Mouse (Mus musculus) adipocyte (in vitro differentiated cells): Measurements from ENCODE around the gene Zfr.
"Not testable (repeated sequence)": the region's sequence is repeated elsewhere in the genome, so short reads cannot be mapped to it uniquely, and the experiment has no call there.

Experiments
- DNase-seq: peaks from one replicate; pipeline ENCODE4 v3.0.0-alpha.2; 2016; ENCODE audit warnings: low spot score

The Zfr gene

DNA sequence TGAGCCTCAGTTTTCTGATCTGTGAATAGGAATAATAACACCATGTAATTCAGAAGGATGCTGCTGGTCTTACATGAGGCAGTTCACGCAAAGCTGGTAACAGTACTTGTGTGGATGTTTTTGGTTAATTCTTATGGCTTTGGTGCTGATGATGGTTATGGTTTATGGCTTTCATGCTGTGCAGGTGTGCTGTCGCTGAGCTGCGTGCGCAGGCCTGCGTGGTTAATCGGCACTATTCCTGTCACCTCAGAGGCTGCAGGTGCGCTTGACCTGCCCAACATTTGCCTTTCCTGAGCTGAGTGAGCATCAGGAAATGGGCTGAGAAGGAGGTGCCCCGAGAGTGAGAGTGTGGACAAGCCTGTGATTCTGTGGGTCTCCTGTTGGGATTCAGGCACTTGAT is 98.5 kb downstream of the Zfr start:
- DNase-seq: no peak

DNA sequence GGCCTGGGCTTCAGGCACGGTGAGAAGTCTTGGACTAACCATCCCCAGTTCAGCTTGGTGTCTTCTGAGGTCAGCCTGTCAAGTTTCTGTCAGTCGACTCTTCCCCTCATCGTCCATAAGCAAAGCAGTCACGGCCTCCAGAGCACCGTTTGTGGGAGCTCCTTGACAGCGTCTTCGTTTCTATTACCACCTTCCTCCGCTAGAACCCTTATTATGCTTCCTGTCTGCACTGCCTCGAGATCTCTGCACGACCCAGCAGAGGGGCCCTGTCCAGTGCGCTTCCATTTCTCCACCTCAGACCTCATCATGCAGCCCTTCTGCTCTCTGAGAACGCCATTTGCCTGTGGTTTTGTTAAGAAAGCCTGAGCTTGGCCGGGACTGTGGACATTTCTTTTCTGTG is 99.2 kb downstream of the Zfr start:
- DNase-seq: no peak

DNA sequence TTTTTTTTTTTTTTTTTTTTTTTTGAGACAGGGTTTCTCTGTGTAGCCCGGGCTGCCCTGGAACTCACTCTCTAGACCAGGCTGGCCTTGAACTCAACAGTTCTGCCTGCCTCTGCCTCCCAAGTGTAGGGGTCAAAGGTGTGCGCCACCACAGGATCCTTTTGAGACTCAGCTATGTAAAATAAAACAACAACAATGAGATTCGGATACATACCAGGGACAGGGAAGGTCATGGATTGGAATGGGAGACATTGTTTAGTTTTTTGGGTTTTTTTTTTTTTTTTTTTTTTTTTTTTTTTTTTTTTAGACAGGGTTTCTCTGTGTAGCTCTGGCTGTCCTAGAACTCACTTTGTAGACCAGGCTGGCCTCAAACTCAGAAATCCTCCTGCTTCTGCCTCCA is 99.7 kb downstream of the Zfr start:
- not testable (repeated sequence) for DNase-seq

DNA sequence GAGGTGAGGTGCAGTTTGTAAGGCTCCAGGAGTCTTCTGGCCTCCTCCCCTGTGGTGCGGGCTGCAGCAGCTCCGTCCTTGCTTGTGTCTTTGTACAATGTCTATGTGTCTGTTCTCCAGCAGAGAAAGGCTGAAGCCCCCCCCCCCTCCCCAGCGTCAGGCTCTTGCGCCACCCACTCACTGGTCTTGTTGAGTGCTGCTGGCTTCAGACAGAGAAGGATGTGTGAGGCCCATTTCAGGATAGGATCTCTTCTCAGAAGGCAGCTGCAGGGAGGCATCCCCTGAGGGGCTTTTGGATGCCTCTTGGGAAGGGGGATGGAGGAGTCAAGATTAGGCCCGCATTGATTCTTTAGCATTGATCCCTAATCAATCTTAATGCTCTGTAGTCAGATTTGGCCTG is 100.2 kb downstream of the Zfr start:
- no peak for DNase-seq

DNA sequence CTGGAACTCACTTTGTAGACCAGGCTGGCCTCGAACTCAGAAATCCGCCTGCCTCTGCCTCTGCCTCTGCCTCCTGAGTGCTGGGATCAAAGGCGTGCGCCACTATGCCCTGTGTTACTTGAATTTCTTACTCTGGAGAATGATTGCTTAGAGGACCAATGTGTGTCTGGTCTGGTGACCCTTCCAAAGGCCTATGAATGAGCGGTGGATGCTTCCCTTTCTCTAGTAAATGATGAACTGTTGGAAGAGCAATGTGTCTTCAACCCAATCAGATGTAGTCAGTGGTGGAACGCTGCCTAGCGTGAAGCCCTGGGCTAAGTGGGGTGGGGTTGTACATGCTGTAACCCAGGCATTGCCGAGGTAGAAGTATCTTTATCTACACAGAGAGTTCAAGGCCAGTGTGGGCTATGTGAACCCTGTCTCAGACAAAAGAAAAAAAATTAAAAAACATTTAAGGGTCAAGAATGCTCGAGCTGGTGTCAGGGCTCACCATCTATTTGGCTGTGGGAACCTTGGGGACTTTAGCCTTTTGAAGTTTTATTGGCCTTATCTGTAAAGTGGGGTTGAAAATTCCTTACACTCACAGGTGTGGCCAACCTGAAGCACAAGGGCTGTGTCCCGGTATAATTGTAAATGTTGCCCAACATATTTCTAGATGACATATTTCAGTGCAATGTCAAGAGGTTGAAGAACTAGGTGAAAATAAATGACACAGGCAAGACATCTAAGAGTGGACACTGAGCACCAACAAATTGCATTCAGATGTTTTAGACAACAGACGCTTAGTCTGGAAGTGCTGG is 101.2 kb downstream of the Zfr start:
- no peak for DNase-seq

DNA sequence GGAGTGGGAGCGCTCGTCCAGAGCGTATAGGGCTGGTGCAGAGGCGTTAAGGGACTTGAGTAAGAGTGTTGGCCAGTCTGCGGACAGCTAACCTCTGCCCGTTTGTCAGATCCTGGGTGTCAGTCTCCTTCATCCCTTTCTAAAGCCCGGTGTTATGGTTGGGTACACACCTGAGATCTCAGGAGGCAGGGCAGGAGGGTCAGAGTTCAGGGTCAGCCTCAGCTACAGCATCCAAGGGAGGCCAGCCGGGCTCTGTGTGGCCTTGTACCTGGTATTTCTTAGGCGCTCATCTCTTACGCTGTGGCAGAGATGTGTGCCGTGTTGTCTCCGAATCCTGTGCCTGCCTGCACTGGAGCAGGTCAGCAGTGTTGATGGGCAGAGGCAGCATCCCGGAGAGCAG is 103.5 kb downstream of the Zfr start:
- no peak for DNase-seq

DNA sequence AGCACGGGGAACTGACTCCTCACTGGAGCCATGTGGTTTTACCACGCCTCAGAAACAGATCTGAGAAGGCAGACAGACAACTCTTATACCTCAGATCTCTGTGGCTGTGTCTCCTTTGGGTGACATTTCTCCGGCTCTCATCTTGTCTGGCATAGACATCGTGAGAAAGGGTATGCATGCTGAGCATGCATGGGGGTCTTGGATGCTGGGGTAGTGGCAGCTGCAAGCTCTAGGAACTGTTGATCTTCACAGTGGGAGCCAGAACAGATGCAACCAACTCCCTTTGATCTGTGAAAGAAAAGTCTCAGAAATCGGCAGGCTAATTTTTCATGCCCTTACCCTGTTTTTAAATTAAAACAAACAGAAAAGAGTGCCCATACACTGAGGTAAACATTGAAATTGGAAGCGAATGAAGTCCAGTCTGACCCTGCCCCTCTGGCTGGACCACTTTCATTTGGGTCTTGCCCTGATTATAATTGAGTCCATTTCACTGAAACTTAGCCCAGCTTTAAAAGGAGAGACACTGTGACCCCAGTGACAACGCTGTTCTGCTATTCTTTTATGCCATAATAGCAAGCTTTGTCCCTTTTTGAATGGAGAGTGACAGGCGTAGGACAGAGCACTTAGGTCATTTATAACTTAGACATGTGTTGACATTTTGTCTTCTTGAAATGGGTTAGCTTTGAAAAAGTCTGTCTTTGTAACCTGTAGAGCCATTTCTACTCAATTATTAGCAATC is 105.1 kb downstream of the Zfr start:
- no peak for DNase-seq

DNA sequence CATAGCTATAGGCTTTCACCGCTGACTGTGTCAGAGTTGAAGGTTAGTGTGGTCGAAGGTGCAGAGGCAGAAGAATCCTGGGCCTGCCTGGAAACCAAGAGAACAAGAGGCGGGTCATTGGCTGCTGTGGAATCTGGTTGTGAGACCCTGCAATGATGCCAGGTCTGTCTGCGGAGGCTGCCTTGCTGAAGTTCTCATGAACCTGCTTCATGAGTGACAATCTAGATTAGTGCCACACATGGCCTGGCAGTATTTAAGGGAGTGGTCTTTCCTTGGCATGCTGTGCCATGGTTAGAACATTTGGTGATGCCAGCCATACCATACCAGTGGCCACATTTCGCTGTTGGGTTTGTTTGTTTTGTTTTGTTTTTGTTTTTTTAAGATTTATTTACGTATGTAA is 105.8 kb downstream of the Zfr start:
- no peak for DNase-seq

DNA sequence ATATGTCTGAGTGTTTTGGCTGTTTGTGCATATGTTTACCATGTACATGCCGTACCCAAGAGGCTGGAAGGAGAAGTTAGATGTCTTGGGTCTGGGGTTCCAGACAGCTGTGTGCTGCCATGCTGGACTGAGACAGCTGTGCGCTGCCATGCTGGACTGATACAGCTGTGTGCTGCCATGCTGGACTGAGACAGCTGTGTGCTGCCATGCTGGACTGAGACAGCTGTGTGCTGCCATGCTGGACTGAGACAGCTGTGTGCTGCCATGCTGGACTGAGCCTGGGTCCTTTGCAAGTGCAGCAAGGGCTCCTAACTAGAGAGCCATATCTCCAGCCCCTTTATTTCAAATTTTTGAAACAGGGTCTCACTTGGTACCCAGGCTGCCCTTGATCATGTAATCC is 106.6 kb downstream of the Zfr start:
- DNase-seq: no peak

DNA sequence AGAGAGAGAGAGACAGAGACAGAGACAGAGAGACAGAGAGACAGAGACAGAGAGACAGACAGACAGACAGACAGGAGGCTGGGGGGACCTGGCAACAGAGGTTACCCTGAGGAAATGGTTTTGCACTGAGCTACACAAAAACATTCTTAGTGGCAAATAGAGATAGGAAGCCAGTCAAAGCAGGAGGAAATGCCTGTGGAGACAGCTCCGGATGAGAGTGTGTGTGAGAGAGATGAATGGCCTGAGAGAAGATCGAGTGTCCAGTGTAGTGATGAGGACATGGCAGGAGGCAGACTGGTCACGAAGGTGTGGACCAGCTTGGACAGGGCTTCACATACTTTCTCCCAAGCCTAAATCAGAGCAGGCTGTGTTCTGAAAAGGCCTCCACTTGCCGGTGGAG is 107.4 kb downstream of the Zfr start:
- no peak for DNase-seq

DNA sequence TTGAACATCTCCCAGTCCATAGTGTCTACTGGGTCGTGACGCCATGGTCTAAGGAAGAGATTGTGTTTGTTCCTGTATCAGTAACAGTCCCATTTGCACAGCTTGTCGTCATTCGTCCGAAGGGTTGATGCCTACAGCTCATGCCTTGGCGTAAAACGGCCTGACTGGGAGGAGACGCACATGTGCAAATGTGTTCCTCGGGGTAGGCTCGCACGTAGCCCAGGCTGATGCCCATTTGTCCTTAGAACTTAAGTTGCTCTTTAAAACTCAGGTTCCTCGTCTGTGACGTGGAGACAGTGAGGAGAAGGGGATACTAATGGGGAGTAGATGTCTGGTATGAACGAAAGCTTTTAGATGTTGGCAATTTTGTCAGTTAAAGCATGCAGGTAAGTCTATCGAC is 109.3 kb downstream of the Zfr start:
- no peak for DNase-seq

DNA sequence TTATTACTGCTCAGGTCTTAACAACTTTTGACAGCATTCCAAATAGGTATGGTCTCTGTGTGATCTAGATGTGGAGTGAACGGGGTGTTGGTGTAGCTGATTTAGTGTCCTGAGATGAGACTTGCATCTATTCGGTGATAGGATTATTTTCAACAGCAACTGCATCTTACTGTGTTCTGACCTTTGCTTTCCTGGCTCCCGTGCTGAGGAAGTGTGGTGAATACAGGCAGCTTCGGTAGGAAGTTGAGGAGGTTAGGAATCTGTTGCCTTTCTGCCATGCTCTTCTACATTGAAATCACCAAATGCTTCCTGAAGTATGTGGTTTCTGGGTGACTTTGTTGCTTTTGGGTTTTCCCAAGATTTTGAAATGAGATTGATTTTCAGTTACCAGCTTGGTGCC is 109.7 kb downstream of the Zfr start:
- DNase-seq: no peak

DNA sequence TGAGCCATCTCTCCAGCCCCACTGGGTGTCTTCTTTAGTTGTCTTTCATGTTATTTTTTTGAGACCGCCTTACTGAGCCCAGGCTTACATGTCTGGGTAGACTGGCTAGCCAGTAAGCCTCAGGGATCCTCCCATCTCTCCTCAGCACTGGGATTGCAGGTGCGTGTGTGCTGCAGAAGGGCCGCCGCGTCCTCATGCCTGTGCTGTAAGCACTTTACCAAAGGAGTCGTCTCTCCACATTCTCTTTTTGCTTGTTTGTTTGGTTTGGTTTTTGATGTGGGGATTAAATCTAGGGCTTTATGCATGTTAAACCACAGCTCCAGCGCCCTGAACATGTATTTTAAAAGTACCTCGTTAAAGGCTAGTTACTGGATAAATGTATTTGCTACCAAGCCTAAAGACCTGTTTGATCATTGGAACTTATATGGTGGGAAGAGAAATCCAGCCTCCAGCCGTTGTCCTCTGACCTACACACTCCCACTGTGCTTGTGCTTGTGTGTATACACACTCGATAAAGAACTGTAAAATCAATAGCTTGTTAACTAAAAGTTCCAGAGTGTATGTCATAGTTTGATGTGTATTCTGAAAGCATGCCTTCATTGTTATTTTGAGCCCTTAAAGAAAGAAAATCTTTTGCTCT is 112.1 kb downstream of the Zfr start:
- no peak for DNase-seq

DNA sequence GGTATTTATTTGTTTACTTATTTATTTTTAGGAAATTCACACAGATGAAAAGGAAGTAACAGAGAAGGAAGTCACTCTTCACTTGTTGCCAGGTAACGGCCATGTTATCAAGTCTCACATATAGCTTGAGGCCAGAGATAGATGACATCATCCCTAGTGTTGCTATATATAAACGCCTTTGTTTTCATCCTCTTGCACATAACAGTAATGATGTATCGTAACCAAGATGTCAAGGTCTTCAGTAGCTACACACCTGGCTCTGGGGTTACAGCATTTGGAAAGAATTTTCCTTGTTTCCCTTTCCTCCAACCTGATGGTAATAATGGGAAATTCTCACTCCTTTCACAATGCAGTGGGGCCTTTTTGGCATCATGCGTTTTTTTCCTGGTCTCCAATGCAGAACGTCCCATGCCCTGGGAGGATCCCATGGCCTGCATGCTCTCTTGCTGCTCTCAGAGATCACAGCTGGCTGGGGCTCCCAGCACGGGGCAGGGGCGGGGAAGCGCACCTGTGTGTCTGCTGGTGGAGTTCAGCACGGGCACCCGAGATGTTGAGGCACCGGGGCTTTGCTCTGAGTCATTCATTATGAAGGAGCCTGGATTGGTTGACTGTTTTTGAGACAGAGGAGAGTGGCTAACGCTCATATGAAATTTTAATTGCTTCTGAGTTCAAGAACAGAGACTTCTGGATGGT is 112.8 kb downstream of the Zfr start:
- DNase-seq: no peak

DNA sequence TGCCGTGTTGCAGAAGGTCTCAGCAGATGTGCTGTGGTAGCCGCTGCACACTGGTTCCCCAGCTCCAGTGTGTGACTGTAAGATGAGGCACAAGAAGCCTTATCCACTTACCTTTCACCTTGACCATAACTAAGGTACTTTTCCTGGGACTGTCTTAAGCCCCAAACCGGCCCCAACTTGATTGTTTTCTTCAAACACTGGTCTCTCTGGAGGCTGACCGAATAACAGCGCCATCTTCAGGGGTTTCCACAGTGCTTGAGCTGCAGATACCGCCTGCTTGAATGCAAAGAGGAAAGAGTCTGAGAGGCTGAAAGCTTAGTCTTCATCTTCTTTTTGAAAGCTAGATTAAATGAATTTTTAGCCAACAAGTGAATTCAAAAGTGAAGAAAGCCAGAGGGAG is 113.8 kb downstream of the Zfr start:
- no peak for DNase-seq

DNA sequence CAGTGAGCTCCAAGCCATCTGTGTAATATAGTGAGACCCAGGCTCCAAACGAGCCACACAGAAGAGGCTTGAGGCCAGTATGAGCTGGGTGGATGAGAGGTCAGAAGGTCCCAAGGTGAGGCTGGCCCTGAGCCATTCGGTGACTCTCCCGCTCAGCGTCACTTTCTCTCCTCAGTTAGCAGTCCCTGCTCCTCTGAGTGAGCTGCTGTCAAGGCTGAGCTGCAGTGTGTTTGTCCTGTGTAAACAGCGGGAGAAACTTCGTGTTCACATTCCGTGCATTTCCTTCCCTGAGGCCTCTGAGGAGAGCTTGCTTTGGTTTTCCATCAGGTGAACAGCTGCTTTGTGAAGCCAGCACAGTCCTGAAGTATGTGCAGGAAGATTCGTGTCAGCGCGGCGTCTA is 114.8 kb downstream of the Zfr start:
- no peak for DNase-seq

DNA sequence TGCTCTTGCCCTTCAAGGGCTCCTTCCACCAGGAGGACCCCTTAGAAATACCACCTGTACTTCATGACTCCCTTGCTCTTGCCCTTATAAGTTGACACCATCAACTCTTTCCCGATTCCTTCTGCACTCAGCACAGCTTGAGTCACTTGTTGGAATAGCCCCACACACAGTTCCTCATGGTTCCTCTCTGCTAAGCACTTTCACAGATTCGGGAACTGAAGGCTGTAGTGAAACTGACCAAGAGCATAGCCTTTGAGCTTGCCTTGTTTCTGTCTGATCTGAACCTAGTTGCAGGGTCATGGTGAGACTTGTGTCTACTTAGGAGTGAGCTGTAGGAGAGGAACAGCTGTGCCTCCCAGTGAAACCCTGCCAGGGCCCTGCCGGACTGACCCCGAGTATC is 115.4 kb downstream of the Zfr start:
- no peak for DNase-seq
